Mouse (Mus musculus): ENCODE data around the gene Tldc1.

The Tldc1 gene

GRCm38 (mm10) chr8:119755238-119756146 is 22.7 kb downstream of the Tldc1 start:
- peaks cover 27% of the 10 kb centered on the region for H3K4me1 ChIP-seq (replicated peaks; ENCODE audit: low read depth, low read length)
- TF ChIP-seq POU5F1 (IDR thresholded peaks at IDR 0.05; ENCODE audit: borderline replicate concordance, low read length) (no peak), CTCF (conservative IDR thresholded peaks at IDR 0.05; ENCODE audit: low read length) (no peak), NANOG (IDR thresholded peaks at IDR 0.05; ENCODE audit: borderline replicate concordance, low read length) (no peak)
- H3K9me3 ChIP-seq (ENCODE audit: low read length): no peaks in the 10 kb centered on the region
- peaks cover 22% of the 10 kb centered on the region for H3K27me3 ChIP-seq (ENCODE audit: insufficient read depth, low read length)
- peak overlapping the region; percentile 75 for H3K4me3 ChIP-seq (replicated peaks; ENCODE audit: low read length)
- H3K36me3 ChIP-seq (ENCODE audit: insufficient read depth, low read length): no peaks in the 10 kb centered on the region

GRCm38 (mm10) chr8:119744604-119745003 is 33.6 kb downstream of the Tldc1 start:
- no peaks in the 10 kb centered on the region for H3K36me3 ChIP-seq (ENCODE audit: insufficient read depth, low read length)
- H3K4me1 ChIP-seq (replicated peaks; ENCODE audit: low read depth, low read length): no peaks in the 10 kb centered on the region
- H3K27me3 ChIP-seq (ENCODE audit: insufficient read depth, low read length): no peaks in the 10 kb centered on the region
- H3K4me3 ChIP-seq (replicated peaks; ENCODE audit: low read length): no peak overlapping the region
- no peak for TF ChIP-seq POU5F1 (IDR thresholded peaks at IDR 0.05; ENCODE audit: borderline replicate concordance, low read length)
- no peak for TF ChIP-seq CTCF (conservative IDR thresholded peaks at IDR 0.05; ENCODE audit: low read length)
- no peak for TF ChIP-seq NANOG (IDR thresholded peaks at IDR 0.05; ENCODE audit: borderline replicate concordance, low read length)
- H3K9me3 ChIP-seq (ENCODE audit: low read length): no peaks in the 10 kb centered on the region

GRCm38 (mm10) chr8:119743291-119744026 is 34.8 kb downstream of the Tldc1 start:
- TF ChIP-seq NANOG (IDR thresholded peaks at IDR 0.05; ENCODE audit: borderline replicate concordance, low read length) (no peak), CTCF (conservative IDR thresholded peaks at IDR 0.05; ENCODE audit: low read length) (peak; percentile 92), POU5F1 (IDR thresholded peaks at IDR 0.05; ENCODE audit: borderline replicate concordance, low read length) (no peak)
- no peaks in the 10 kb centered on the region for H3K9me3 ChIP-seq (ENCODE audit: low read length)

GRCm38 (mm10) chr8:119742409-119742808 is 35.8 kb downstream of the Tldc1 start:
- Histone ChIP-seq H3K36me3 (ENCODE audit: insufficient read depth, low read length) (no peaks in the 10 kb centered on the region), H3K4me1 (replicated peaks; ENCODE audit: low read depth, low read length) (no peaks in the 10 kb centered on the region), H3K27me3 (ENCODE audit: insufficient read depth, low read length) (peaks cover 3% of the 10 kb centered on the region; the same call in 1 of the 2 replicates), H3K4me3 (replicated peaks; ENCODE audit: low read length) (no peak overlapping the region), H3K9me3 (ENCODE audit: low read length) (no peaks in the 10 kb centered on the region)
- TF ChIP-seq CTCF (conservative IDR thresholded peaks at IDR 0.05; ENCODE audit: low read length): no peak
- TF ChIP-seq NANOG (IDR thresholded peaks at IDR 0.05; ENCODE audit: borderline replicate concordance, low read length): no peak
- TF ChIP-seq POU5F1 (IDR thresholded peaks at IDR 0.05; ENCODE audit: borderline replicate concordance, low read length): no peak

More at GRCm38 (mm10) chr8:119743291-119744026, 34.8 kb downstream of the Tldc1 start:
- Histone ChIP-seq H3K4me3 (replicated peaks; ENCODE audit: low read length) (no peak overlapping the region), H3K36me3 (ENCODE audit: insufficient read depth, low read length) (no peaks in the 10 kb centered on the region), H3K27me3 (ENCODE audit: insufficient read depth, low read length) (no peaks in the 10 kb centered on the region), H3K4me1 (replicated peaks; ENCODE audit: low read depth, low read length) (no peaks in the 10 kb centered on the region)

DNA sequence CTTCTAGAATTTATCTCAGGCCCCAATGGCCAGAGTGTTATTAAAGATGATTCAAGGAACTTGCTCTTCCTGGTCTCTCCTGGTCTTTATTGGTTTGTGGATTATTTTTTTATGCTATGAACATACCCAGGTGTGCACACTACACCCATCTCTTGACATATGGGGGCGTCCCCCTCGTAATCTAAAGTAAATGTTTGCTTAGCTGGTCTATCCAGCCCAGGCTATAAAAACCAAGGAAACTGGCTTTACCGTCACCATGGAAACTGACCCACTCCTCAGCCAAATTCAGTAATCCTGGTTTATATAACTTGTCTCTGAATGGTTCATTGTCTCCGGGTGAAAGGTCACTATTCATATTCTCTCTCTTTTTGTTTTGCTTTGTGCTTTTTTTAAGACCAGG is 37.6 kb downstream of the Tldc1 start:
- no peaks in the 10 kb centered on the region for H3K9me3 ChIP-seq (ENCODE audit: low read length)
- no peak overlapping the region for H3K4me3 ChIP-seq (replicated peaks; ENCODE audit: low read length)
- H3K27me3 ChIP-seq (ENCODE audit: insufficient read depth, low read length): peaks cover 3% of the 10 kb centered on the region; the same call in 1 of the 2 replicates
- H3K4me1 ChIP-seq (replicated peaks; ENCODE audit: low read depth, low read length): peaks cover 7% of the 10 kb centered on the region; the same call in 1 of the 2 replicates
- TF ChIP-seq NANOG (IDR thresholded peaks at IDR 0.05; ENCODE audit: borderline replicate concordance, low read length): no peak
- no peak for TF ChIP-seq POU5F1 (IDR thresholded peaks at IDR 0.05; ENCODE audit: borderline replicate concordance, low read length)
- no peaks in the 10 kb centered on the region for H3K36me3 ChIP-seq (ENCODE audit: insufficient read depth, low read length)

DNA sequence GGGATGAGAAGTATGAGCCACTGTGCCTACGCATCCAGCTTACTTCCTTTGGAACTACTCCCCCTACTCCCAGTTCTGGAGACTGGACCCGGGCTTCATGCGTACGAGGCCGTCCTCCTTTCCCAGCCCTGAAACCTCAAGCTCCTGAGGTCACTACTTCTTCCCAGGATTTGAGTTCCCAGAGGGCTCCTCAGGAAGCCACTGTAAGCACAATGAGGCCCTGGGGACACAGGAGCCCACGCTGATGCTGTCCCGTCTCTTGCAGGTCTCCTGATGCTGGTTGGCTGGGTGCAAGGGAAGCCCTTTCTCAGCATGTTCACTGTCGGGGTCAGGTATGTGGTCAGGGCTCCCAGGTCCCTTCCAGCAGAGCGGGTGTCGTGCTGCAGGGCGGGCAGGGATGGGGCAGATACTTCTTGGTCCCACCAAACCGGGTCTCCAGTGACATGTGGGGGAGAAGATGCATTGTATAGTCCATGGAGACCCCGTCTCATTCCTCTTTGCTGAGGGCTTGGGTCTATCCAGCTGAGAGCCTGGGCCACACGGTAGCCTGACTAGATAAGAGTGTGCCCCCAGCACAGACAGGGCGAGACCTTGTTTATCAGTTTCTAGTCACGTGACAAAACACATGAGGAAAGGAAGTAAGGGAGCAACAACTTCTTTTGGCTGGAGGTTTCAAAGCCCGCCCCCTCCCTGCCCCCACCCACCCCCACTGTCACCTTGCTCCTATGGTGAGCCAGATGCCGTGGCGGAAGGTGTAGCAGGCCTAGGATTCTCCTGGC is 39.9 kb downstream of the Tldc1 start:
- Histone ChIP-seq H3K9me3 (ENCODE audit: low read length) (no peaks in the 10 kb centered on the region), H3K4me3 (replicated peaks; ENCODE audit: low read length) (no peak overlapping the region), H3K4me1 (replicated peaks; ENCODE audit: low read depth, low read length) (peaks cover 20% of the 10 kb centered on the region; the same call in 1 of the 2 replicates), H3K27me3 (ENCODE audit: insufficient read depth, low read length) (peaks cover 14% of the 10 kb centered on the region), H3K36me3 (ENCODE audit: insufficient read depth, low read length) (no peaks in the 10 kb centered on the region)
- TF ChIP-seq POU5F1 (IDR thresholded peaks at IDR 0.05; ENCODE audit: borderline replicate concordance, low read length) (no peak), NANOG (IDR thresholded peaks at IDR 0.05; ENCODE audit: borderline replicate concordance, low read length) (no peak), CTCF (conservative IDR thresholded peaks at IDR 0.05; ENCODE audit: low read length) (no peak)

GRCm38 (mm10) chr8:119737093-119737900 is 40.9 kb downstream of the Tldc1 start:
- Histone ChIP-seq H3K4me1 (replicated peaks; ENCODE audit: low read depth, low read length) (peaks cover 22% of the 10 kb centered on the region; the same call in 1 of the 2 replicates), H3K4me3 (replicated peaks; ENCODE audit: low read length) (no peak overlapping the region), H3K27me3 (ENCODE audit: insufficient read depth, low read length) (peaks cover 16% of the 10 kb centered on the region), H3K36me3 (ENCODE audit: insufficient read depth, low read length) (no peaks in the 10 kb centered on the region), H3K9me3 (ENCODE audit: low read length) (no peaks in the 10 kb centered on the region)
- TF ChIP-seq NANOG (IDR thresholded peaks at IDR 0.05; ENCODE audit: borderline replicate concordance, low read length) (no peak), CTCF (conservative IDR thresholded peaks at IDR 0.05; ENCODE audit: low read length) (no peak), POU5F1 (IDR thresholded peaks at IDR 0.05; ENCODE audit: borderline replicate concordance, low read length) (no peak)

Measured in E14TG2a.4 (cell line).